Mouse (Mus musculus): ENCODE results near the gene Hspa1b. TPM values are rescaled to one million over a fixed set of nuclear protein-coding genes. Genes with fewer than 3 reads are reported as not detected.
"Not testable (repeated sequence)": the region's sequence is repeated elsewhere in the genome, so short reads cannot be mapped to it uniquely, and the experiment has no call there.

Hspa1b gene
- polyA plus RNA-seq, 1 experiment from 2014 or later, result 0.26 TPM

DNA sequence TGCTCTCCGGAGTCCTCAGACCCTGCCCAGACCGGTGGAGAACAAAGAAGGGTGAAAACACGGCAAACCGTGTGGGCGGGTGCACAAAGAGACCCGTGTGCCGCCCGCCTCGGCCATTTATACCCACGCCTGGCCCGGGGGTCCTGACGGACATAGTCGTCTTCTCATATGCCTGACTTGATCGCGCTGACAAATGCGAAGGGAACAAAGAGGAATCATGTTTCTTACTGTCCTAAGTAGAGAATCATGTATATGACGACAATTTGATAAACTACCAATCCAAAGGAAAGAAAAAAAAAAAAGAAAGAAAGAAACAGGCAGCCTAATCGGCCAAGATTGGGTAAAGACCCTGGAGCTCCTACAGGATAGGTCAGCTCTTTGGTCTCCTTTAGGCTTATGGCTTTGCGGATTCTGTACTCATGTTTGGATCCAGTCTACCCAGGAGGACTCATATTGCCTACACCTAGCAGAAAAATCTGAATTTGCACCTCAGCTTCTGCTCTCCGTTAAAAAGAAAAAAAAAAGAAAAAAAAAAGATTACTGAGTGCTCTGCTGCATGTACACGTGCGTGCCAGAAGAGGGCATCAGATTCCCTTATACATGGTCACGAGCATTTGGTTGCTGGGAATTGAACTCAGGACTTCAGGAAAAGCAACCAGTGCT is 6.5 kb downstream of the Hspa1b start:
- under 1% methylated on average over 23 of the region's 23 CpGs for WGBS

GRCm38 (mm10) chr17:34951636-34952377 is 7.2 kb downstream of the Hspa1b start:
- H3K4me1 ChIP-seq (ENCODE audit: control insufficient read depth, insufficient read depth, low read length), result peaks cover 5% of the 10 kb centered on the region; the same call in 1 of the 2 replicates
- H3K27me3 ChIP-seq (ENCODE audit: control insufficient read depth, insufficient read depth, low read length), result peaks cover 3% of the 10 kb centered on the region
- H3K4me3 ChIP-seq (ENCODE audit: low read depth, low read length), result peak overlapping the region; percentile 89
- no peaks in the 10 kb centered on the region for H3K9me3 ChIP-seq (ENCODE audit: control insufficient read depth, low read length)
- H3K36me3 ChIP-seq (ENCODE audit: control insufficient read depth, insufficient read depth, low read length), result peaks cover 13% of the 10 kb centered on the region; the same call in 1 of the 2 replicates
- H3K4me2 ChIP-seq, result peak overlapping the region; percentile 77
- DNase-seq (ENCODE audit: low spot score, missing footprints) (peak; percentile 86), ATAC-seq (ENCODE audit: low FRiP score) (peak; percentile 72)
- H3K9ac ChIP-seq (ENCODE audit: low read length), result peak overlapping the region; percentile 98
- peak overlapping the region; percentile 78 for H3K27ac ChIP-seq (ENCODE audit: low read depth, low read length)
- WGBS, result under 1% methylated on average over 29 of the region's 29 CpGs

More for the DNA sequence above, 6.5 kb downstream of the Hspa1b start:
- ATAC-seq (ENCODE audit: low FRiP score) (peak; percentile 85), DNase-seq (ENCODE audit: low spot score, missing footprints) (peak; percentile 98)
- peak overlapping the region; percentile 77 for H3K4me2 ChIP-seq
- peak overlapping the region; percentile 89 for H3K4me3 ChIP-seq (ENCODE audit: low read depth, low read length)
- peak overlapping the region; percentile 98 for H3K9ac ChIP-seq (ENCODE audit: low read length)
- peaks cover 5% of the 10 kb centered on the region; the same call in 1 of the 2 replicates for H3K4me1 ChIP-seq (ENCODE audit: control insufficient read depth, insufficient read depth, low read length)
- peak overlapping the region; percentile 78 for H3K27ac ChIP-seq (ENCODE audit: low read depth, low read length)
- peaks cover 13% of the 10 kb centered on the region; the same call in 1 of the 2 replicates for H3K36me3 ChIP-seq (ENCODE audit: control insufficient read depth, insufficient read depth, low read length)
- H3K9me3 ChIP-seq (ENCODE audit: control insufficient read depth, low read length), result no peaks in the 10 kb centered on the region
- H3K27me3 ChIP-seq (ENCODE audit: control insufficient read depth, insufficient read depth, low read length), result peaks cover 5% of the 10 kb centered on the region

DNA sequence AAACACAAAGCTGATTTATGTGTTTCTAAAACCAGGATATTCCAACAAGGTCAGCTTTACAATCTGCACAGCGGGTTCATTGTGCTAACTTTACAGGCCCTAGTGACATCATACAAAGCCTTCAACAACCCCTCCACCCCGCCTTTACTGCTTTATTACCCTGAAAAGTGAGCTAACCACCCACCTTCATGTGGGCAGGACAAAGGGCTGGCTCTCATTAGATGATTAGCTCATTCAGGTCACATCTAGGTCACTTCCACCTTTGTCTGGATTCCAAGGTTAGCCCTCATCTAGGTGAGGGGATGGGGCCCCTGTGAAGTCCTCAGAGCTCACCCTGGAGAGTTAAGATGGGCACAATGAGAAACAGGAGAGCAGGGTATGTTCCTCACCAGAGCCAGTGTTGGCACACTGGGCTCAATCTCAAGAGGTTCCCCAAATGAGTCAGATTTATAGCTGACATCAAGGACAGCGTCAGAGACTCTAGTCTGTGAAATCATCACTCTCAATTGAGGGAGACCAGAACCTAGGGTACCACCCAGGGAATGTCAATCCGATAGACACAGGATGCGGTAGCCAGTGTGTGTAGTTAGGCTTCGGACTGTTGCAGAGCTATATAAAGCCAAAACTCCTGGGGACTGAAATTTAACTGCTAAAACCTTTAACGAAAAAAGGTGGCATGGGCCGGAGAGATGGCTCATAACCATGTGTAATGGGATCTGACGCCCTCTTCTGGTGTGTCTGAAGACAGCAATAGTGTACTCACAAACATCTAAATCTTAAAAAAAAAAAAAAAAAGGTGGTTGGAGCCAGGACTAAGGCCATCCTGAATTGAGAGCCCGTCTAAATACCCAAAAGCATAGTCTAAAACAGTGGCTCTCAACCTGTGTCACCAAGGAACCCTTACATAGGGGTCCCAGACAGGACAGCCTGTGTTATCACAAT is 8.3 kb downstream of the Hspa1b start:
- peak overlapping the region; percentile 98 for H3K9ac ChIP-seq (ENCODE audit: low read length)
- H3K36me3 ChIP-seq (ENCODE audit: control insufficient read depth, insufficient read depth, low read length), result peaks cover 13% of the 10 kb centered on the region; the same call in 1 of the 2 replicates
- H3K4me3 ChIP-seq (ENCODE audit: low read depth, low read length), result peak overlapping the region; percentile 89
- no peaks in the 10 kb centered on the region; the same call in 1 of the 2 replicates for H3K27me3 ChIP-seq (ENCODE audit: control insufficient read depth, insufficient read depth, low read length)
- peaks cover 5% of the 10 kb centered on the region; the same call in 1 of the 2 replicates for H3K4me1 ChIP-seq (ENCODE audit: control insufficient read depth, insufficient read depth, low read length)
- peak overlapping the region; percentile 78 for H3K27ac ChIP-seq (ENCODE audit: low read depth, low read length)
- ATAC-seq (ENCODE audit: low FRiP score), result no peak
- no peak for DNase-seq (ENCODE audit: low spot score, missing footprints)
- H3K4me2 ChIP-seq, result peak overlapping the region; percentile 77
- H3K9me3 ChIP-seq (ENCODE audit: control insufficient read depth, low read length), result no peaks in the 10 kb centered on the region
- 31% methylated on average over 10 of the region's 10 CpGs for WGBS

DNA sequence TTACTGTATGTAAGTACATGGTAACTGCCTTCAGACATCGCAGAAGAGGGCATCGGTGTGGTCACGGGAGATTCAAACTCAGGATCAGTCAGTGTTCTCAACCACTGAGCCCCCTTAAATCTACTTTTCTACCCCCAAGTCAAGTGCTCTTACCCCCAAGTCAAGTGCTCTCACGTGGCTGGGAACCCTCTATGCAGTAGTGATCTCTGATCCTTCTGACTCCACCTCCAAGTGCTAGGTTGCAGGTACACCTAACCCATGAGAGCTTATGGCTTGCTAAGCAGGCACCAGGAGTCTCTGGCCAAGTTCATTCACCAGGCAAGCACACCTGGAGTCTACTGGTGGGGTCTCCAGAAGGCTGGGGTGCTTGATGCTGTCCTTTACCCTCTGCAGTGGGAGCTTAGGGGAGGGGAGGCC is 9.5 kb downstream of the Hspa1b start:
- no peak overlapping the region for H3K27ac ChIP-seq (ENCODE audit: low read depth, low read length)
- H3K36me3 ChIP-seq (ENCODE audit: control insufficient read depth, insufficient read depth, low read length), result peaks cover 13% of the 10 kb centered on the region; the same call in 1 of the 2 replicates
- DNase-seq (ENCODE audit: low spot score, missing footprints), result peak; percentile 89
- no peak overlapping the region for H3K4me3 ChIP-seq (ENCODE audit: low read depth, low read length)
- ATAC-seq (ENCODE audit: low FRiP score), result no peak
- no peaks in the 10 kb centered on the region for H3K9me3 ChIP-seq (ENCODE audit: control insufficient read depth, low read length)
- H3K27me3 ChIP-seq (ENCODE audit: control insufficient read depth, insufficient read depth, low read length), result no peaks in the 10 kb centered on the region
- 36% methylated on average over 4 of the region's 4 CpGs for WGBS
- H3K9ac ChIP-seq (ENCODE audit: low read length), result no peak overlapping the region
- peaks cover 5% of the 10 kb centered on the region; the same call in 1 of the 2 replicates for H3K4me1 ChIP-seq (ENCODE audit: control insufficient read depth, insufficient read depth, low read length)
- H3K4me2 ChIP-seq, result no peak overlapping the region

DNA sequence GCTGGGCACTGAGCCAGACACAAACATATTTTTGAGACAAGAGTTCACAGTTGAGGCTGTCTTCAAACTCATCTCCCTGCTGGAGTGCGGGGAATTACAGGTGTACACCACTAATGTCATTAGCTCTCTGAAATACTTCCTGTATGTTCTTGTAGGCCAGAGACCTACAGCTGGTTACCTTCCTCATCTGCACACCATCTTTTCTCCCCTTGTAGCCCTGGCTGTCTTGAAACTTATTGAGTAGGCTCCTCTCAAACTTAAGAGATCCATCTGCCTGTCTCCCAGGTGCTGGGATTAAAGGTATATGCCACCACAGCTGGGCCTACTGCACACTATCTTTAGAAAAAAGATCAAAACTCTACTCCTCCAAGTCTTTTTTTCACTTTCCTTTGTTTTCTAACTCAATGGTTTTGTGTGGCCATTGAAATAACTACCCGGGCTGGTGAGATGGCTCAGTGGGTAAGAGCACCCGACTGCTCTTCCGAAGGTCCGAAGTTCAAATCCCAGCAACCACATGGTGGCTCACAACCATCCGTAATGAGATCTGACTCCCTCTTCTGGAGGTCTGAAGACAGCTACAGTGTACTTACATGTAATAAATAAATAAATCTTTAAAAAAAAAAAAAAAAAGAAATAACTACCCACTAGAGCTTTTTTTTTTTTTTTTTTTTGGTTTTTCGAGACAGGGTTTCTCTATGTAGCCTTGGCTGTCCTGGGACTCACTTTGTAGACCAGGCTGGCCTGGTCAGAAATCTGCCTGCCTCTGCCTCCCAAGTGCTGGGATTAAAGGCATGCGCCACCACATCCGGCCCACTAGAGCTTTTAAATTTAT is 10.1 kb downstream of the Hspa1b start:
- peaks cover 13% of the 10 kb centered on the region; the same call in 1 of the 2 replicates for H3K36me3 ChIP-seq (ENCODE audit: control insufficient read depth, insufficient read depth, low read length)
- H3K4me3 ChIP-seq (ENCODE audit: low read depth, low read length); H3K27me3 ChIP-seq (ENCODE audit: control insufficient read depth, insufficient read depth, low read length); H3K4me1 ChIP-seq (ENCODE audit: control insufficient read depth, insufficient read depth, low read length); ATAC-seq (ENCODE audit: low FRiP score); H3K4me2 ChIP-seq; H3K27ac ChIP-seq (ENCODE audit: low read depth, low read length); H3K9me3 ChIP-seq (ENCODE audit: control insufficient read depth, low read length); H3K9ac ChIP-seq (ENCODE audit: low read length): not testable (repeated sequence)
- peak; percentile 84 for DNase-seq (ENCODE audit: low spot score, missing footprints)
- 61% methylated on average over 9 of the region's 9 CpGs for WGBS

DNA sequence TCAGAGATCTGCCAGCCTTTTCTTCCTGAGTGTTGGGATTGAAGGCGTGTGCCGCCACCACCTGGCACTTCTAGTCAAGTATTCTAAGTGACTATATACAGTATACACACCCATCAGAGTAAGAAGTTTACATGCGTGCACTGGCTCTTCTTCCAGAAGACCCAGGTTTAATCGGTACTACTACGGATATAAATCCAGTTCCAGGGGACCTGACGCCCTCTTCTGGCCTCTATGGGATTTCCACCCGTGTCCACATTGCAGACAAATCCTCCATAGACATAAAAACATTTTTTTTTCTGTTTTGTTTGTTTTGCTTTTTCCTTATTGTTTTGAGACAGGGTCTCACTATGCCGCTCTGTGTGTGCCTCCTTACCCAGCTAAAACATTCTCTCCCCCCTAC is 11.4 kb downstream of the Hspa1b start:
- H3K4me2 ChIP-seq, result no peak overlapping the region
- peaks cover 13% of the 10 kb centered on the region; the same call in 1 of the 2 replicates for H3K36me3 ChIP-seq (ENCODE audit: control insufficient read depth, insufficient read depth, low read length)
- no peaks in the 10 kb centered on the region for H3K9me3 ChIP-seq (ENCODE audit: control insufficient read depth, low read length)
- peaks cover 5% of the 10 kb centered on the region; the same call in 1 of the 2 replicates for H3K4me1 ChIP-seq (ENCODE audit: control insufficient read depth, insufficient read depth, low read length)
- H3K27ac ChIP-seq (ENCODE audit: low read depth, low read length), result no peak overlapping the region
- no peaks in the 10 kb centered on the region for H3K27me3 ChIP-seq (ENCODE audit: control insufficient read depth, insufficient read depth, low read length)
- DNase-seq (ENCODE audit: low spot score, missing footprints), result peak; percentile 89
- WGBS, result 35% methylated on average over 8 of the region's 8 CpGs
- no peak overlapping the region for H3K4me3 ChIP-seq (ENCODE audit: low read depth, low read length)
- H3K9ac ChIP-seq (ENCODE audit: low read length), result no peak overlapping the region
- no peak for ATAC-seq (ENCODE audit: low FRiP score)

GRCm38 (mm10) chr17:34946486-34947140 is 12.4 kb downstream of the Hspa1b start:
- H3K27ac ChIP-seq (ENCODE audit: low read depth, low read length), result no peak overlapping the region
- H3K36me3 ChIP-seq (ENCODE audit: control insufficient read depth, insufficient read depth, low read length), result peaks cover 13% of the 10 kb centered on the region; the same call in 1 of the 2 replicates
- no peaks in the 10 kb centered on the region for H3K9me3 ChIP-seq (ENCODE audit: control insufficient read depth, low read length)
- H3K4me1 ChIP-seq (ENCODE audit: control insufficient read depth, insufficient read depth, low read length), result peaks cover 7% of the 10 kb centered on the region
- no peak for ATAC-seq (ENCODE audit: low FRiP score)
- no peak overlapping the region for H3K9ac ChIP-seq (ENCODE audit: low read length)
- DNase-seq (ENCODE audit: low spot score, missing footprints), result peak; percentile 72
- H3K27me3 ChIP-seq (ENCODE audit: control insufficient read depth, insufficient read depth, low read length), result no peaks in the 10 kb centered on the region
- WGBS, result 91% methylated on average over 5 of the region's 5 CpGs
- H3K4me3 ChIP-seq (ENCODE audit: low read depth, low read length), result no peak overlapping the region
- no peak overlapping the region for H3K4me2 ChIP-seq

All from midbrain, embryonic 11.5 days (tissue).